In the genomic region with DNA sequence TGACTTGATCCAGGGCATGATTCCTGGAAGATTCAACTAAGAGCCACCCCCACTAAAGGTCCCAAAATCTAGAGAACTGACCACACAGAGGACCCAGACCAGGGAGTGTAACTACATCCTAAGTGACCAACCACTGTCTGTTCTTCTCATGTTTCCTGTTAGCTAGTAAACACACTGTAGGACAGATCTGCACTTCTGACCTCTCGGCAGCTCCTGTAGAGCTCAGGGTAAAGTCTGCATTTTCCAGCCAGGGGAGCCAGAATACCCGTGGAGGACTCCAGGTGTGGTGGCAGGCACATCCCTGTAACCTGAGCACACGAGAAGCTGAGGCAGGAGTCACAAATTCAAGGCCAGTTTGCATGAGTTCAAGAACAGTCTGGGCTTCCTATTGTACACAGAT, we compare ENCODE assay signal across 30 mouse cellular contexts. TPM values are rescaled to one million over a fixed set of nuclear protein-coding genes. Genes with fewer than 3 reads are reported as not detected.
DNase-seq lines count a peak whose midpoint lies in the region; ATAC-seq lines count a peak whose summit lies in the region.
"Had no signal": no experiment of that assay in that cellular context is flagged by ENCODE, and none has a peak within 500 bp of the region (broad histone marks: within the 10 kb centered on the region; RNA-seq: fewer than 3 reads in every experiment).

No protein-coding gene starts in this region.

- no peak overlapping the region for H3K27ac ChIP-seq in midbrain, embryonic 11.5 days (ENCODE audit: low read depth, low read length)
- no peak overlapping the region for H3K27ac ChIP-seq in midbrain, embryonic 15.5 days
- H3K27ac ChIP-seq in liver, embryonic 16.5 days (ENCODE audit: low read length): no peak overlapping the region
- H3K27ac ChIP-seq in hindbrain, embryonic 10.5 days: no peak overlapping the region
- H3K27ac ChIP-seq: embryonic facial prominence, embryonic 10.5 days; embryonic facial prominence, embryonic 13.5 days; forebrain, embryonic 13.5 days; heart, adult 2 months; heart, embryonic 10.5 days; heart, embryonic 13.5 days; hindbrain, embryonic 12.5 days; hindbrain, embryonic 15.5 days had no signal

- H3K9ac ChIP-seq in midbrain, embryonic 11.5 days (ENCODE audit: low read length): no peak overlapping the region
- H3K9ac ChIP-seq in midbrain, embryonic 15.5 days: no peak overlapping the region
- no peak overlapping the region for H3K9ac ChIP-seq in liver, embryonic 16.5 days (ENCODE audit: low read depth, low read length)
- H3K9ac ChIP-seq: embryonic facial prominence, embryonic 13.5 days; forebrain, embryonic 13.5 days; heart, embryonic 13.5 days; hindbrain, embryonic 12.5 days; hindbrain, embryonic 15.5 days had no signal

- intact Hi-C loops in left cerebral cortex, postnatal 14 days (cut with DNase I): no loop called here

- ATAC-seq in midbrain, embryonic 11.5 days (ENCODE audit: low FRiP score): no peak
- ATAC-seq in midbrain, embryonic 15.5 days (replicated peaks): no peak
- ATAC-seq in liver, embryonic 16.5 days (ENCODE audit: low read depth): peak; percentile 69
- ATAC-seq: activated CD4-positive, CD25-positive, alpha-beta regulatory T cell, adult 4 months; CD4-positive, CD25-positive, alpha-beta regulatory T cell, adult 4 months; forebrain, embryonic 13.5 days; forebrain, embryonic 16.5 days had no signal

- 67% methylated on average over 3 of the region's 3 CpGs for WGBS in midbrain, embryonic 11.5 days
- 73% methylated on average over 3 of the region's 3 CpGs for WGBS in midbrain, embryonic 15.5 days
- WGBS in liver, embryonic 16.5 days (ENCODE audit: insufficient replicate concordance): 31% methylated on average over 3 of the region's 3 CpGs
- 53% methylated on average over 3 of the region's 3 CpGs for WGBS in hindbrain, embryonic 10.5 days

- H3K4me2 ChIP-seq in midbrain, embryonic 11.5 days: no peak overlapping the region
- H3K4me2 ChIP-seq in midbrain, embryonic 15.5 days: no peak overlapping the region
- H3K4me2 ChIP-seq in liver, embryonic 16.5 days (ENCODE audit: low read depth, low read length): no peak overlapping the region
- H3K4me2 ChIP-seq: embryonic facial prominence, embryonic 13.5 days; forebrain, embryonic 13.5 days; heart, embryonic 13.5 days; hindbrain, embryonic 12.5 days; hindbrain, embryonic 15.5 days had no signal

- no peaks in the 10 kb centered on the region for H3K4me1 ChIP-seq in midbrain, embryonic 11.5 days (ENCODE audit: control insufficient read depth, insufficient read depth, low read length)
- peaks cover 5% of the 10 kb centered on the region; the same call in 1 of the 2 replicates for H3K4me1 ChIP-seq in midbrain, embryonic 15.5 days
- H3K4me1 ChIP-seq in liver, embryonic 16.5 days (ENCODE audit: control insufficient read depth, low read depth, low read length): peaks cover 3% of the 10 kb centered on the region; the same call in 1 of the 2 replicates
- H3K4me1 ChIP-seq in hindbrain, embryonic 10.5 days (replicated peaks): peaks cover 9% of the 10 kb centered on the region

- no peaks in the 10 kb centered on the region for H3K9me3 ChIP-seq in midbrain, embryonic 11.5 days (ENCODE audit: control insufficient read depth, low read length)
- H3K9me3 ChIP-seq in midbrain, embryonic 15.5 days: no peaks in the 10 kb centered on the region
- H3K9me3 ChIP-seq in liver, embryonic 16.5 days (replicated peaks; ENCODE audit: control insufficient read depth, low read length): no peaks in the 10 kb centered on the region
- H3K9me3 ChIP-seq in hindbrain, embryonic 10.5 days: no peaks in the 10 kb centered on the region
- H3K9me3 ChIP-seq: embryonic facial prominence, embryonic 10.5 days; embryonic facial prominence, embryonic 13.5 days; forebrain, embryonic 13.5 days; heart, embryonic 10.5 days; heart, embryonic 13.5 days; hindbrain, embryonic 12.5 days; hindbrain, embryonic 15.5 days had no signal

- H3K27me3 ChIP-seq in midbrain, embryonic 11.5 days (ENCODE audit: control insufficient read depth, insufficient read depth, low read length): no peaks in the 10 kb centered on the region
- no peaks in the 10 kb centered on the region for H3K27me3 ChIP-seq in midbrain, embryonic 15.5 days (replicated peaks)
- no peaks in the 10 kb centered on the region for H3K27me3 ChIP-seq in liver, embryonic 16.5 days (ENCODE audit: control insufficient read depth, insufficient read depth, low read depth, low read length)
- peaks cover 6% of the 10 kb centered on the region for H3K27me3 ChIP-seq in hindbrain, embryonic 10.5 days (ENCODE audit: insufficient read depth, poor library complexity, severe bottlenecking)
- H3K27me3 ChIP-seq: embryonic facial prominence, embryonic 13.5 days; forebrain, embryonic 13.5 days; heart, embryonic 13.5 days; hindbrain, embryonic 12.5 days; hindbrain, embryonic 15.5 days had no signal

- DNase-seq in kidney, adult 9 months: peak; percentile 33
- no peak for DNase-seq in kidney, adult 11 months
- peak; percentile 39 for DNase-seq in midbrain, embryonic 11.5 days (ENCODE audit: low spot score, missing footprints)
- DNase-seq in hindbrain, embryonic 10.5 days (ENCODE audit: low spot score): no peak
- DNase-seq in left cerebral cortex, postnatal 14 days (ENCODE audit: low spot score in 2 of 2): no peak
- DNase-seq: adrenal gland, adult 8-10 months; adrenal gland, postnatal 25 days; cerebellum, adult 11-12 months; cerebellum, adult 8-10 months; cerebellum, postnatal 10 days; cerebellum, postnatal 36 days; embryo, embryonic 11 days; gastrocnemius, postnatal 10 days; gastrocnemius, postnatal 36 days; heart, adult 2 months; heart, postnatal 14 days; heart, postnatal 4 days had no signal

- H3K36me3 ChIP-seq in midbrain, embryonic 11.5 days (ENCODE audit: control insufficient read depth, insufficient read depth, low read length): no peaks in the 10 kb centered on the region
- H3K36me3 ChIP-seq in midbrain, embryonic 15.5 days (replicated peaks): no peaks in the 10 kb centered on the region
- no peaks in the 10 kb centered on the region for H3K36me3 ChIP-seq in liver, embryonic 16.5 days (ENCODE audit: control insufficient read depth, insufficient read depth)
- no peaks in the 10 kb centered on the region for H3K36me3 ChIP-seq in hindbrain, embryonic 10.5 days
- H3K36me3 ChIP-seq: embryonic facial prominence, embryonic 10.5 days; embryonic facial prominence, embryonic 13.5 days; heart, embryonic 10.5 days; heart, embryonic 13.5 days; hindbrain, embryonic 12.5 days; hindbrain, embryonic 15.5 days had no signal

- no peak overlapping the region for H3K4me3 ChIP-seq in midbrain, embryonic 11.5 days (ENCODE audit: low read depth, low read length)
- no peak overlapping the region for H3K4me3 ChIP-seq in midbrain, embryonic 15.5 days
- no peak overlapping the region for H3K4me3 ChIP-seq in liver, embryonic 16.5 days (ENCODE audit: low read depth, low read length)
- no peak overlapping the region for H3K4me3 ChIP-seq in hindbrain, embryonic 10.5 days
- H3K4me3 ChIP-seq: embryonic facial prominence, embryonic 10.5 days; embryonic facial prominence, embryonic 13.5 days; erythroblast, embryonic 14.5 days; forebrain, embryonic 13.5 days; heart, adult 2 months; heart, embryonic 10.5 days; heart, embryonic 13.5 days; hindbrain, embryonic 12.5 days; hindbrain, embryonic 15.5 days had no signal

RNA-seq across cellular contexts. Expression of a gene that starts 31.3 kb away (rescaled TPM):
- 15.8 and 17.0 TPM in 2 replicates for polyA plus RNA-seq in midbrain, embryonic 11.5 days (2014; fragmentation: Nextera tagmentation; extraction: Ambion mirVana)
- polyA plus RNA-seq in midbrain, embryonic 15.5 days (2015; fragmentation: Nextera tagmentation; extraction: Ambion mirVana): 6.5 and 6.8 TPM in 2 replicates
- polyA plus RNA-seq in liver, embryonic 16.5 days (2015; fragmentation: Nextera tagmentation; extraction: Ambion mirVana): 12.5 and 13.0 TPM in 2 replicates
- polyA plus RNA-seq in hindbrain, embryonic 10.5 days (2016; fragmentation: Nextera tagmentation; extraction: Ambion mirVana): 12.0 and 13.9 TPM in 2 replicates
- 10 to 100 TPM; 25.2 to 31.9 TPM for total RNA-seq in left cerebral cortex, postnatal 14 days (2021)

Comparison
In these comparisons a context has a peak if more than half of its experiments do, and no peak if none do; other contexts are left out.
1. DNase-seq: peak in kidney, adult 9 months (single experiment) and midbrain, embryonic 11.5 days (single experiment); none in kidney, adult 11 months (single experiment), hindbrain, embryonic 10.5 days (single experiment) and left cerebral cortex, postnatal 14 days (0 of 2).